Mouse (Mus musculus) myocyte (in vitro differentiated cells): ENCODE data around the gene Szrd1. TPM values are rescaled to one million over a fixed set of nuclear protein-coding genes. Genes with fewer than 3 reads are reported as not detected.
A peak's percentile ranks its signal among the peaks of the same experiment; 100 is the strongest.

Source experiments
- H3K27me3 ChIP-seq: one replicate; pipeline ENCODE4 v1.6.1; 2011; ENCODE audit not compliant: control insufficient read depth, insufficient read depth, insufficient read length
- H3K36me3 ChIP-seq: one replicate; pipeline ENCODE4 v1.6.1; 2011; ENCODE audit not compliant: control insufficient read depth, insufficient read depth
- H3K4me2 ChIP-seq: one replicate; pipeline ENCODE4 v1.6.1; 2011; ENCODE audit warnings: low read depth, control low read depth
- H3K4me3 ChIP-seq: one replicate; pipeline ENCODE4 v1.5.1; 2011; ENCODE audit warnings: mild to moderate bottlenecking, control low read depth, moderate library complexity
- H3K79me2 ChIP-seq: one replicate; pipeline ENCODE4 v1.6.1; 2011; ENCODE audit not compliant: control insufficient read depth, insufficient read depth
- H3ac ChIP-seq: one replicate; pipeline ENCODE4 v1.6.1; 2011; ENCODE audit not compliant: control insufficient read depth, insufficient read length
- CEBPB ChIP-seq: IDR thresholded peaks from 2 replicates; pipeline ENCODE4 v1.6.1; 2011; ENCODE audit warnings: mild to moderate bottlenecking, moderate library complexity; ENCODE audit not compliant: poor library complexity, insufficient read depth, severe bottlenecking
- E2F4 ChIP-seq: IDR thresholded peaks from one replicate; pipeline ENCODE4 v1.6.1; 2011; ENCODE audit warnings: mild to moderate bottlenecking, control low read depth, moderate library complexity; ENCODE audit not compliant: insufficient read depth
- MAX ChIP-seq: IDR thresholded peaks from one replicate; pipeline ENCODE4 v1.6.1; 2011; ENCODE audit warnings: low read depth, mild to moderate bottlenecking, control low read depth
- MYOD1 ChIP-seq, 3 experiments: IDR thresholded peaks; one replicate each; pipeline ENCODE4 v1.6.1; 2011; ENCODE audit warnings: control low read depth in 2 of 3, low read depth in 2 of 3, mild to moderate bottlenecking in 2 of 3, moderate library complexity in 1 of 3; ENCODE audit not compliant: insufficient read length in 2 of 3, control insufficient read depth in 1 of 3
- MYOG ChIP-seq, 3 experiments: IDR thresholded peaks; one replicate each; pipeline ENCODE4 v1.6.1; 2011; ENCODE audit warnings: control low read depth in 2 of 3, low read depth in 2 of 3, mild to moderate bottlenecking in 2 of 3; ENCODE audit not compliant: insufficient read length in 2 of 3, control insufficient read depth in 1 of 3, insufficient read depth in 1 of 3
- POLR2A ChIP-seq: IDR thresholded peaks from one replicate; pipeline ENCODE4 v1.6.1; 2011; ENCODE audit warnings: low read depth, mild to moderate bottlenecking, control low read depth, moderate library complexity; ENCODE audit not compliant: insufficient read length
- POLR2AphosphoS2 ChIP-seq: IDR thresholded peaks from one replicate; pipeline ENCODE4 v1.6.1; 2011; ENCODE audit warnings: low read depth, control low read depth; ENCODE audit not compliant: insufficient read length
- REST ChIP-seq: IDR thresholded peaks from one replicate; pipeline ENCODE4 v1.6.1; 2011; ENCODE audit warnings: mild to moderate bottlenecking, control low read depth, moderate library complexity; ENCODE audit not compliant: insufficient read depth, insufficient read length
- SRF ChIP-seq: IDR thresholded peaks from one replicate; pipeline ENCODE4 v1.6.1; 2011; ENCODE audit warnings: low read depth; ENCODE audit not compliant: control insufficient read depth, insufficient read length
- TCF12 ChIP-seq: IDR thresholded peaks from one replicate; pipeline ENCODE4 v1.6.1; 2011; ENCODE audit warnings: mild to moderate bottlenecking, control low read depth; ENCODE audit not compliant: poor library complexity, insufficient read depth, severe bottlenecking
- TCF3 ChIP-seq: IDR thresholded peaks from one replicate; pipeline ENCODE4 v1.6.1; 2011; ENCODE audit warnings: low read depth, control low read depth; ENCODE audit not compliant: insufficient read length
- USF1 ChIP-seq: IDR thresholded peaks from one replicate; pipeline ENCODE4 v1.6.1; 2011; ENCODE audit warnings: low read depth, mild to moderate bottlenecking, control low read depth, moderate library complexity
- polyA plus RNA-seq: library from polyadenylated mRNA; unstranded; fragments of >200 nt; fragmentation: generic; extraction: Trizol; gene quantifications from one replicate; pipeline ENCODE4 v1.2.1, GENCODE M21; 2012; ENCODE audit warnings: missing spikeins

Gene Szrd1
- polyA plus RNA-seq, 1 experiment: 107 TPM

DNA sequence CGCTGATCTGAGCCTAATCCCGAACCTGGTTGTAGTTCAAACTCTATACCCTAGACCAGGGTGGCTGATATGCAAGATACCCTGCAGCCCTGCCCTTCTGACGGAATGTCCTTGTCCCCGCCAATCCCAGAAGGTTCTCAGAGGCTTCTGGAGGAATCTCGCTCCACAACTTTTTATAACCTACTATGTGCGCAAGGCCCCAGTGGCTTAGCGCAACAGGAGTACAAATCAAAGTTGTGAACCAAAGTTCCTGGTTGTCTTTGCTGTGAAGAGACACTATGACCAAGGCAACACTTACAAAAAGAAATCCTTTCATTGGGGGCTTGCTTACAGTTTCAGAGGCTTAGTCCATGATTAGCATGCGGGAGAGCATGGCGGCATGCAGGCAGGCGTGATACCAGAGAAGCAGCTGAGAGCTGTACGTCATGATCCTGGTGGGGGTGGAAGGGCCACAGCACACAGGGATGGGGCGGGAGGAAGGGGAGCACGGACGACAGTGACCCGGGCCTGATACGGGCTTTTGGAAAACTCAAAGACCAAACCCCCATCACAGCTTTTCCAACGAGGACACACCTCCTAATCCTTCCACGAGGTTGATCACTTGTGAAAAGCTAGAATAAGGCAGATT is 61.0 kb downstream of the Szrd1 start:
- H3K27me3 ChIP-seq: no peaks in the 10 kb centered on the region
- peak overlapping the region; percentile 51 for H3ac ChIP-seq
- no peak for TF ChIP-seq TCF12
- TF ChIP-seq MAX: no peak
- TF ChIP-seq MYOD1 (IDR thresholded peaks at IDR 0.05; ENCODE audit: control insufficient read depth in 1 of 3, insufficient read length in 2 of 3, low read depth in 2 of 3): no peak
- TF ChIP-seq POLR2AphosphoS2: no peak
- no peak for TF ChIP-seq SRF
- no peak for TF ChIP-seq MYOG (IDR thresholded peaks at IDR 0.05; ENCODE audit: control insufficient read depth in 1 of 3, insufficient read depth in 1 of 3, insufficient read length in 2 of 3, low read depth in 2 of 3)
- no peak for TF ChIP-seq POLR2A
- TF ChIP-seq E2F4: no peak
- TF ChIP-seq USF1: no peak
- no peak for TF ChIP-seq CEBPB
- no peak for TF ChIP-seq TCF3
- no peak for TF ChIP-seq REST
- H3K36me3 ChIP-seq: no peaks in the 10 kb centered on the region
- no peak overlapping the region for H3K4me2 ChIP-seq
- H3K4me3 ChIP-seq: peak overlapping the region; percentile 97
- H3K79me2 ChIP-seq: peaks cover 41% of the 10 kb centered on the region

DNA sequence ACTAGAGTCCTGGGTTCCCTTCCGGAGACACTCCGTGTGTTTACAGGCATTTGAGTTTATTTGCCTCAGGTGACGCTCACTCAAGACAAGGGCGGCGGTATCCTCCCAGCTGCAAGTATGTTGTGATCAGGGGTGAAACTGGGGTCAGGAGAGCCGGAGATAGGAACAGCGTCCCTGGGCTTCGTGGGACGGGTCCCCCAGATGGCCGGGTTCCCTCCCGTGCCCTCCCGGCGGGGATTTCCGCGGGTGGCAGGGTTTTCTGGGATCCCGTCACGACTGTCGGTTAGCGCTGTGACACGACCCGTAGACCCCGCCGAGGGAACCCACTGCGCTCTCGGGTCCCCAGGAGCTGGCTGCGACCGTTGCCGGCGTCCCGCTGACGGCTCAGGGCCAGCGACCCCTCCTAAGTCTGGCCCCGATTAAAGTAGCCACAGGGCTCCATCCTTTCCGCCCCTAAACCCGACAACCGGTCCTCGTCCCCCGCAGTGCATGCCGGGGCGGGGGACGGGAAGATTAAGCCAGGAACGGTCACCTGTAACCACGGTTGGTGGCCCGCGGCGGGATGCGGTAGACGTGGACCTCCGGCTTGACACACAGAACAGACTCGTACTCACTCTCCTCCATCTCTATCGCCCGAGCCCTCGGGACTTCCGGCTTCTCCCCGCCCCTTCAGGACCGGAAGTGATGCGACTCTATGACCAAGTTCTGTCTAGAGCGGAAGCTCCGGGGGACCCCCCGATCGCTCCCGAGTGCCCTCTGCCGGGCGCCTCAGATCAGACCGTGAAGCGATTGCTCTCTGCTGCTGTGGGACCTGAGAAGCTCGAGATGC is 61.7 kb downstream of the Szrd1 start, which contains the start of gene Necap2:
Gene Necap2 (minus strand): TSS at position 677 of the 829 bp plus-strand sequence.
- no peak for TF ChIP-seq E2F4
- TF ChIP-seq CEBPB: no peak
- TF ChIP-seq POLR2A: peak; percentile 93
- TF ChIP-seq POLR2AphosphoS2: peak; percentile 92
- TF ChIP-seq SRF: no peak
- no peak for TF ChIP-seq REST
- TF ChIP-seq TCF3: no peak
- no peak for TF ChIP-seq MAX
- TF ChIP-seq USF1: no peak
- TF ChIP-seq MYOG (IDR thresholded peaks at IDR 0.05; ENCODE audit: control insufficient read depth in 1 of 3, insufficient read depth in 1 of 3, insufficient read length in 2 of 3, low read depth in 2 of 3): no peak
- no peak for TF ChIP-seq TCF12
- no peak for TF ChIP-seq MYOD1 (IDR thresholded peaks at IDR 0.05; ENCODE audit: control insufficient read depth in 1 of 3, insufficient read length in 2 of 3, low read depth in 2 of 3)
- no peaks in the 10 kb centered on the region for H3K36me3 ChIP-seq
- H3K27me3 ChIP-seq: no peaks in the 10 kb centered on the region
- peak within 1 kb of the TSS; percentile 51 for H3ac ChIP-seq
- H3K4me3 ChIP-seq: peak within 1 kb of the TSS; percentile 97
- peaks cover 46% of the 10 kb centered on the region for H3K79me2 ChIP-seq
- H3K4me2 ChIP-seq: peak within 1 kb of the TSS; percentile 92

DNA sequence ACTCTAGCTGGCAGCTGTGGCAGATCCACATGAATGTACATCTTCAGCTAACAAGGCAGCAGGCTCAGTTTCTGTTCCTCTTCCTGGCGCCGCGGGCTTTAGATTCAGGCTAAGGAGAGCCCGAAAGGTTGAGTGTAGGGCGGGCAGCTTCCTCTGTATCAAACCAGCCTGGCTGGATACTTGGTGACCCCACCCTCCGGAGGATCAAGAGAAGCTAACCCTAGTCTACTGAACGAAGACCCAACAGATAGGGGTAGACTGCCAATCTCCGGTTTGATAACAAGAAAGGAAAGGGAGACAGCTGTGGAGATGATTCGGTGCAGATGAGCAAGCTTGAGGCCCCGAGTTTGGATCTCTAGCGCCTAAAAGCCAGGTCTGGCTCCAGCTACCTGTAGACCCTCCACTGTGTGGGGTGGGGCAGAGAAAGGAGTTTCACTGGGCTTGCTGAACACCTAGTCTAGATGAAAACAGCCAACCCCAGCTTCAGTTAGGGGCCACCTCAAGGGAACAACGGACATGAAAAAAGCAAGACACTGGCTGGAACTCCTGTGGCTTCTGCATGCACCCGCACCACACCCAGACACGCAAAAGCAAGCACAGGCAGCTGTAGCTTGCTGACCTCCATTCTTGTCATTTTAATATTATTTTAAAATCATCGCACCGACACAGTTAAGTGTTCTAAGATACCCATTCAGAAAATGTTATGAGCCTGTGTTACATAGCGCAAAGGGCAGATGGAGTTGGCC is 62.6 kb downstream of the Szrd1 start:
- Histone ChIP-seq H3K4me2 (peak overlapping the region; percentile 92), H3K27me3 (no peaks in the 10 kb centered on the region), H3ac (peak overlapping the region; percentile 51), H3K36me3 (no peaks in the 10 kb centered on the region), H3K4me3 (peak overlapping the region; percentile 97), H3K79me2 (peaks cover 52% of the 10 kb centered on the region)
- TF ChIP-seq REST (no peak), USF1 (no peak), SRF (no peak), TCF12 (no peak), POLR2AphosphoS2 (no peak), POLR2A (no peak), MYOD1 (IDR thresholded peaks at IDR 0.05; ENCODE audit: control insufficient read depth in 1 of 3, insufficient read length in 2 of 3, low read depth in 2 of 3) (no peak)

DNA sequence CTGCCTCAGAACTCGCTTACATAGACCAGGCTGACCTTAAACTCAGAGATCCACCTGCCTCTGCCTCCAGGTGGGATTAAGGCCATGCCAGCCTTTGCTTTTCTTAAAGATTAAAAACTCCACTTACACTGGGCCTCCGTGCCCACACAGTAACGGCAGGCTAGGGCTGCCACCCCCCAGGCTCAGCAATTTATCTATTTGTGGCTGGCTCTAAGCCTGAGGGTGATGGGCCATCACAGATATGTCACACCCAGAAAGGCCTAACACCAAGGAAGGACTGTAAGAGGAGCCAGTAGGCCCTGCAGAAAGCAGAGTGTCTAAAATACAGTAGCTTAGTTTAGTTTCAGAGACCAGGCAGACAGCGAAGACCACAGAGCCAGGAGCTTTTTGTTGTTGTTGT is 65.5 kb downstream of the Szrd1 start:
- H3K27me3 ChIP-seq: no peaks in the 10 kb centered on the region
- H3K4me2 ChIP-seq: peak overlapping the region; percentile 18
- no peak for TF ChIP-seq TCF12
- TF ChIP-seq USF1: no peak
- no peak for TF ChIP-seq MAX
- TF ChIP-seq MYOD1 (IDR thresholded peaks at IDR 0.05; ENCODE audit: control insufficient read depth in 1 of 3, insufficient read length in 2 of 3, low read depth in 2 of 3): no peak
- TF ChIP-seq E2F4: no peak
- no peak for TF ChIP-seq SRF
- TF ChIP-seq REST: no peak
- no peak for TF ChIP-seq TCF3
- TF ChIP-seq MYOG (IDR thresholded peaks at IDR 0.05; ENCODE audit: control insufficient read depth in 1 of 3, insufficient read depth in 1 of 3, insufficient read length in 2 of 3, low read depth in 2 of 3): no peak
- no peak for TF ChIP-seq POLR2A
- no peak for TF ChIP-seq CEBPB
- no peak for TF ChIP-seq POLR2AphosphoS2
- no peak overlapping the region for H3K4me3 ChIP-seq
- H3ac ChIP-seq: no peak overlapping the region
- H3K79me2 ChIP-seq: peaks cover 57% of the 10 kb centered on the region
- H3K36me3 ChIP-seq: peaks cover 19% of the 10 kb centered on the region
